In the genomic region with DNA sequence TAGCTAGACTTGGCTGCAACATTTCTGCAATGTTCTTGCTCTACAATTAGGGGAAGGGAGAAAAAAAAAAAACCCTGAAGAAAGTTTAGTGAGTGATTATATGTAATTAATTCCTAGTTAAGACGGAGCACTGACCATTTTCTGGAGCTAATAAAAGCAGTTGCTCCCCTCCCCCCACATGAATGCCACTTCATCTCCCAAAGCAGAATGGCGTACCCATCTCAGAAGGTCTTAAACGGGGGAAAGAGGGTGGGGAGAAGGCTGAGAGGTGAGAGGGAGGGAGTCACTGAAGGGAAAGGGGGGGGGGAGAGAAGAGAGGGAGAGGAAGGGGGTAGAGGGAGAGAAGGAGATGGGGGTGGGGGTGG, we compare ENCODE assay signal across 7 mouse cellular contexts. TPM values are rescaled to one million over a fixed set of nuclear protein-coding genes. Genes with fewer than 3 reads are reported as not detected.
DNase-seq lines count a peak whose midpoint lies in the region; ATAC-seq and TF ChIP-seq lines count a peak whose summit lies in the region.

No protein-coding gene starts in this region.

- peaks cover 94% of the 10 kb centered on the region for H3K4me1 ChIP-seq in lung, embryonic 15.5 days
- peaks cover 66% of the 10 kb centered on the region for H3K4me1 ChIP-seq in lung, adult 2 months (ENCODE audit: control insufficient read depth, insufficient read depth, low read length)
- peaks cover 100% of the 10 kb centered on the region for H3K4me1 ChIP-seq in forebrain, embryonic 10.5 days
- H3K4me1 ChIP-seq in limb, embryonic 13.5 days = peaks cover 98% of the 10 kb centered on the region
- H3K4me1 ChIP-seq in stomach, embryonic 16.5 days (ENCODE audit: control insufficient read depth, insufficient read depth, low read length) = peaks cover 83% of the 10 kb centered on the region

- no peak for ATAC-seq in lung, embryonic 15.5 days (ENCODE audit: borderline replicate concordance, extremely low read depth, low FRiP score, low TSS enrichment)
- ATAC-seq in limb, embryonic 13.5 days (ENCODE audit: low FRiP score, low read depth) = no peak
- ATAC-seq in stomach, embryonic 16.5 days (ENCODE audit: insufficient read depth, low FRiP score) = no peak

- no peak overlapping the region for H3K9ac ChIP-seq in lung, embryonic 15.5 days
- H3K9ac ChIP-seq in limb, embryonic 13.5 days = no peak overlapping the region; the same call in 1 of the 2 replicates
- peak overlapping the region; percentile 54; the same call in 1 of the 2 replicates for H3K9ac ChIP-seq in stomach, embryonic 16.5 days (ENCODE audit: low read length)

- no peaks in the 10 kb centered on the region for H3K9me3 ChIP-seq in lung, embryonic 15.5 days
- no peaks in the 10 kb centered on the region for H3K9me3 ChIP-seq in forebrain, embryonic 10.5 days
- no peaks in the 10 kb centered on the region for H3K9me3 ChIP-seq in limb, embryonic 13.5 days
- no peaks in the 10 kb centered on the region for H3K9me3 ChIP-seq in stomach, embryonic 16.5 days (replicated peaks; ENCODE audit: control insufficient read depth, low read length)

- no peak for TF ChIP-seq POLR2A in lung, adult 2 months (IDR thresholded peaks at IDR 0.05; ENCODE audit: borderline replicate concordance, extremely low read depth, low read depth, low read length)

- H3K36me3 ChIP-seq in lung, embryonic 15.5 days = 0 out of 2 replicates have a peak, but pooled peaks cover under 1% of the 10 kb centered on the region
- peaks cover 12% of the 10 kb centered on the region for H3K36me3 ChIP-seq in forebrain, embryonic 10.5 days (replicated peaks)
- no peaks in the 10 kb centered on the region for H3K36me3 ChIP-seq in limb, embryonic 13.5 days
- no peaks in the 10 kb centered on the region for H3K36me3 ChIP-seq in stomach, embryonic 16.5 days (ENCODE audit: control insufficient read depth, insufficient read depth, low read length)

- WGBS in lung, embryonic 15.5 days = 8% methylated on average over 3 of the region's 3 CpGs
- WGBS in lung, adult 2 months = 28% methylated on average over 3 of the region's 3 CpGs
- WGBS in forebrain, embryonic 10.5 days = 5% methylated on average over 3 of the region's 3 CpGs
- 10% methylated on average over 3 of the region's 3 CpGs for WGBS in limb, embryonic 13.5 days
- 23% methylated on average over 3 of the region's 3 CpGs for WGBS in stomach, embryonic 16.5 days

- no peak overlapping the region for H3K4me3 ChIP-seq in lung, embryonic 15.5 days
- no peak overlapping the region for H3K4me3 ChIP-seq in lung, adult 2 months (replicated peaks; ENCODE audit: extremely low read depth, low read depth, low read length)
- H3K4me3 ChIP-seq in forebrain, embryonic 10.5 days = peak overlapping the region; percentile 52
- H3K4me3 ChIP-seq in limb, embryonic 13.5 days = peak overlapping the region; percentile 42
- no peak overlapping the region; the same call in 1 of the 2 replicates for H3K4me3 ChIP-seq in stomach, embryonic 16.5 days (replicated peaks; ENCODE audit: low read length)

- H3K4me2 ChIP-seq in lung, embryonic 15.5 days = peak overlapping the region; percentile 64
- H3K4me2 ChIP-seq in limb, embryonic 13.5 days (replicated peaks) = peak overlapping the region; percentile 77
- peak overlapping the region; percentile 78 for H3K4me2 ChIP-seq in stomach, embryonic 16.5 days (ENCODE audit: low read depth, low read length)

- H3K27ac ChIP-seq in lung, embryonic 15.5 days = peak overlapping the region; percentile 100
- peak overlapping the region; percentile 100 for H3K27ac ChIP-seq in forebrain, embryonic 10.5 days
- H3K27ac ChIP-seq in limb, embryonic 13.5 days = peak overlapping the region; percentile 99
- H3K27ac ChIP-seq in stomach, embryonic 16.5 days (ENCODE audit: low read length) = peak overlapping the region; percentile 100

- TF ChIP-seq CTCF in lung, adult 2 months (IDR thresholded peaks at IDR 0.05; ENCODE audit: insufficient read depth, low read length) = no peak

- DNase-seq in lung, adult 2 months = no peak
- no peak for DNase-seq in forebrain, embryonic 10.5 days (ENCODE audit: extremely low spot score, low spot score)
- DNase-seq in c-Kit-positive CD71-positive TER-119-positive erythroid progenitor cells, embryonic 14.5 days (ENCODE audit: low spot score) = no peak
- DNase-seq in frontal cortex, postnatal 25 days (ENCODE audit: low spot score in 2 of 2) = no peak

- H3K27me3 ChIP-seq in lung, embryonic 15.5 days = no peaks in the 10 kb centered on the region
- no peaks in the 10 kb centered on the region for H3K27me3 ChIP-seq in forebrain, embryonic 10.5 days (ENCODE audit: poor library complexity, severe bottlenecking)
- H3K27me3 ChIP-seq in limb, embryonic 13.5 days = no peaks in the 10 kb centered on the region
- H3K27me3 ChIP-seq in stomach, embryonic 16.5 days (ENCODE audit: control insufficient read depth, insufficient read depth, low read length) = no peaks in the 10 kb centered on the region

RNA-seq across cellular contexts. Expression of gene Zmynd8, which starts 17.6 kb away (rescaled TPM):
- 44.7 and 46.0 TPM in 2 replicates for polyA plus RNA-seq in lung, embryonic 15.5 days (2015; fragmentation: Nextera tagmentation; extraction: Ambion mirVana)
- 25.3 and 29.8 TPM in 2 replicates for polyA plus RNA-seq in lung, adult 2 months (2012; rRNA removed)
- polyA plus RNA-seq in forebrain, embryonic 10.5 days (2016; fragmentation: Nextera tagmentation; extraction: Ambion mirVana) = 60.2 and 64.4 TPM in 2 replicates
- polyA plus RNA-seq in limb, embryonic 13.5 days (2015; fragmentation: Nextera tagmentation; extraction: Ambion mirVana) = 59.4 and 65.7 TPM in 2 replicates
- polyA plus RNA-seq in stomach, embryonic 16.5 days (2015; fragmentation: Nextera tagmentation; extraction: Ambion mirVana) = 45.1 and 45.3 TPM in 2 replicates

Comparison
In these comparisons a context has a peak if more than half of its experiments do, and no peak if none do; other contexts are left out.
1. H3K4me3 ChIP-seq: peak in forebrain, embryonic 10.5 days (single experiment) and limb, embryonic 13.5 days (single experiment); none in lung, embryonic 15.5 days (single experiment), lung, adult 2 months (single experiment) and stomach, embryonic 16.5 days (single experiment).
2. Peak in every context shown above with its lines, with median percentiles within 50 percentile points of each other: H3K27ac ChIP-seq and H3K4me2 ChIP-seq.